Mouse (Mus musculus): ENCODE results near the gene Lmo7. TPM values are rescaled to one million over a fixed set of nuclear protein-coding genes. Genes with fewer than 3 reads are reported as not detected.

Gene Lmo7
- polyA plus RNA-seq, 1 experiment from 2014 or later, result 24.5 TPM

DNA sequence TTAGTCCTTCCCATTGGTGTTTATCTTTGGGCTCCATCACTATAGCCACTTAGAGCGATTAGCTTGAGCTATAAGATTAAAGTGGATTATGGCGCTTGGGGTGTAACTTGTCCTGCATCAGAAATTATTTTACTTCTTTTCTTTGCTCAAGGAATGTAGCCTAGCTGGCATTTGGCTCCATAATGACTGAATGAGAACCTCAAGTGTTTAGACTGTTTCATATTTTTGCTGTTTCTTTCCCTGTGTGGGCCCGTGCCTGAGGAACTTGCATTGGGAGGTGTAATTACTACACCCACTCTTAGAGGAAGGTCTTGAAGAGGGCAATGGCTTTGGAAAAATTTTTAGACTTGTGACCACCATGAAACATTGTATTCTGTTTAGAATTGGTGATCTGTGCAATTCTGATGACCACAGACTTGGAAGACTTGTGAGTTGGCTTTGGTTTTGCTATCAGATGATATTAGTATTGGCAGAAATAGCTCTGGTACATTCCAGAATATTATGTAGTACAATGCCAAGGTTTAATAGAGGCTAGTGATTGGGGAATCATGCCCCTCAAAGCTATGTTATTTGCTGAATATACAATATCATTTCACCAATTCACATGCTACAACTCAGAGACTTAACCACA, 54.7 kb downstream of the Lmo7 start:
- Histone ChIP-seq H3K27ac (ENCODE audit: low read depth, low read length) (no peak overlapping the region), H3K36me3 (ENCODE audit: control insufficient read depth, insufficient read depth) (no peaks in the 10 kb centered on the region), H3K27me3 (replicated peaks; ENCODE audit: control insufficient read depth, insufficient read depth, low read length) (no peaks in the 10 kb centered on the region), H3K4me2 (replicated peaks; ENCODE audit: low read depth) (no peak overlapping the region), H3K4me3 (ENCODE audit: low read depth, low read length) (no peak overlapping the region), H3K9ac (ENCODE audit: low read depth, low read length) (no peak overlapping the region), H3K9me3 (ENCODE audit: control insufficient read depth) (no peaks in the 10 kb centered on the region), H3K4me1 (replicated peaks; ENCODE audit: control insufficient read depth, insufficient read depth, low read length) (no peaks in the 10 kb centered on the region)
- no peak for ATAC-seq
- no peak for TF ChIP-seq CTCF (IDR thresholded peaks at IDR 0.05; ENCODE audit: low read depth)
- WGBS, result 93% methylated on average over 3 of the region's 3 CpGs

DNA sequence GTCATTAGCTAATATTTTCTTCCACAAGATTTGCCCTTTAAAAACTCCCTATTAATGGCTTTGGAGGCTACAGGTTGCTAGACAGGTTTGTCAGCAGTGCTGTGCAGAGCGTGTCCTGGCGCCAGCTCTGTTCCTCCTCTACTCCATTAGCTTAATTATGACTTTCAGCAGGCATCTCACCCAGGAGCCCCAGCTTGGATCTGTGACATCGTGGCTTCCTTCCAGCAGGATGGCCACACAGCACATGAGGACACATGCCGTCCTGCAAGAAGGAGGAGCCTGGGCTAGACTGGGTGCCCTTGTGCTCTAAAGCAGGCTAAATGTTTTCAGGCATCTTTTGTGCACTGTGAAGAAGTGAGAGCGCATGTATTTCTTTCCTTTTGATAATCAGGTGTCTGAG, 58.1 kb downstream of the Lmo7 start:
- ATAC-seq, result no peak
- 48% methylated on average over 5 of the region's 5 CpGs for WGBS
- no peaks in the 10 kb centered on the region for H3K36me3 ChIP-seq (ENCODE audit: control insufficient read depth, insufficient read depth)
- H3K27me3 ChIP-seq (replicated peaks; ENCODE audit: control insufficient read depth, insufficient read depth, low read length), result no peaks in the 10 kb centered on the region
- H3K4me2 ChIP-seq (replicated peaks; ENCODE audit: low read depth), result no peak overlapping the region
- H3K4me1 ChIP-seq (replicated peaks; ENCODE audit: control insufficient read depth, insufficient read depth, low read length), result no peaks in the 10 kb centered on the region
- no peak for TF ChIP-seq CTCF (IDR thresholded peaks at IDR 0.05; ENCODE audit: low read depth)
- H3K4me3 ChIP-seq (ENCODE audit: low read depth, low read length), result no peak overlapping the region
- no peaks in the 10 kb centered on the region for H3K9me3 ChIP-seq (ENCODE audit: control insufficient read depth)
- no peak overlapping the region for H3K27ac ChIP-seq (ENCODE audit: low read depth, low read length)
- no peak overlapping the region for H3K9ac ChIP-seq (ENCODE audit: low read depth, low read length)

DNA sequence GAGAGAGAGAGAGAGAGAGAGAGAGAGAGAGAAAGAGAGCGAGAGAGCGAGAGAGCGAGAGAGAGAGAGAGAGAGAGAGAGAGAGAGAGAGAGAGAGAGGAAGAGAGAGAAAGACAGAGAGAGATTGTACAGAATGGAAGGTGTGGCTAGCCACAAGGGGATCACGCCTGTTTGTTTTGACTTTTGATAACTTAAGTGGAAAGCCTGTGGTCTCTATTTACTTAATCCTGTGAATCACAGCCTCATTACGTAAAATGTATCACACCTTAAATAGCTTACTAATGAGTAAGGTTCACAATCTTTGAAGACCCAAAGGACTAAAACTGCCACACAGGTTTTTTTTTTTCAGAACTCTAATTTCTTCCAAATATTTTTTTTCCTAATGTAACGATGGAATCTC, 58.7 kb downstream of the Lmo7 start:
- Histone ChIP-seq H3K4me3 (ENCODE audit: low read depth, low read length) (no peak overlapping the region), H3K27ac (ENCODE audit: low read depth, low read length) (no peak overlapping the region), H3K9ac (ENCODE audit: low read depth, low read length) (no peak overlapping the region), H3K4me2 (replicated peaks; ENCODE audit: low read depth) (no peak overlapping the region), H3K4me1 (replicated peaks; ENCODE audit: control insufficient read depth, insufficient read depth, low read length) (no peaks in the 10 kb centered on the region), H3K36me3 (ENCODE audit: control insufficient read depth, insufficient read depth) (no peaks in the 10 kb centered on the region), H3K27me3 (replicated peaks; ENCODE audit: control insufficient read depth, insufficient read depth, low read length) (no peaks in the 10 kb centered on the region), H3K9me3 (ENCODE audit: control insufficient read depth) (no peaks in the 10 kb centered on the region)
- 76% methylated on average over 6 of the region's 6 CpGs for WGBS
- no peak for ATAC-seq
- TF ChIP-seq CTCF (IDR thresholded peaks at IDR 0.05; ENCODE audit: low read depth), result no peak

DNA sequence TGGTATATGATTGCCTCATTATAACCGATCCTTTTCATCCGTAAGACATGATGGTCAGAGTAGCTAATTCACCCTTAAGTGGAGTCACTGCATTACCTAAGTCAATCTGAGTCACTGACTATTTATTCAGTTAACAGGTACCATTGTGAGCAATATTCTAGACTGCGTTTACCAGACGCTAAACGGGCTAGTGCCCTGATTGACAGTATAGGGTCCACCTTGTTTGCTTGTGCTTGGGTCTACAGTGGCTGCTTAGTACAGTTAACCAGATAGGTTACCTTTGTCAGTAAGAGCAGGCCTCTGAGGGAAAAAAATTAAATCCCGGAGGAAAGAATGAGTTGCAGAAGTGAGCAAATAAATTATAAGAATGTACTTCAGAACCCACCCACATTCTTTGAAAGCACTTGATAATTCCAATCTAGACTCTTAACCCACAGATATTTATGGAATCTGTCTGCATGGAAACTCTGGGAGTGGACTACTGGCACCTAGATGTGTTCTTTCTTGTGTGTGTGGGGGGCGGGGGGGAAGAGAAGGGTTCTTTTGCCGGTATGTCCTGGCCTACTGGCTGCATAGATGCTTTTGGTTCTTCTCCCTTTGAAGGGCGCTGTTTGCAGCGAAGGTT, 64.9 kb downstream of the Lmo7 start:
- H3K9me3 ChIP-seq (ENCODE audit: control insufficient read depth), result no peaks in the 10 kb centered on the region
- no peak overlapping the region for H3K4me2 ChIP-seq (replicated peaks; ENCODE audit: low read depth)
- no peaks in the 10 kb centered on the region for H3K27me3 ChIP-seq (replicated peaks; ENCODE audit: control insufficient read depth, insufficient read depth, low read length)
- H3K36me3 ChIP-seq (ENCODE audit: control insufficient read depth, insufficient read depth), result no peaks in the 10 kb centered on the region
- no peak for ATAC-seq
- no peak overlapping the region for H3K9ac ChIP-seq (ENCODE audit: low read depth, low read length)
- 0 out of 2 replicates have a peak, but pooled peaks cover 3% of the 10 kb centered on the region for H3K4me1 ChIP-seq (replicated peaks; ENCODE audit: control insufficient read depth, insufficient read depth, low read length)
- 85% methylated on average over 10 of the region's 10 CpGs for WGBS
- H3K27ac ChIP-seq (ENCODE audit: low read depth, low read length), result no peak overlapping the region
- TF ChIP-seq CTCF (IDR thresholded peaks at IDR 0.05; ENCODE audit: low read depth), result no peak
- no peak overlapping the region for H3K4me3 ChIP-seq (ENCODE audit: low read depth, low read length)

DNA sequence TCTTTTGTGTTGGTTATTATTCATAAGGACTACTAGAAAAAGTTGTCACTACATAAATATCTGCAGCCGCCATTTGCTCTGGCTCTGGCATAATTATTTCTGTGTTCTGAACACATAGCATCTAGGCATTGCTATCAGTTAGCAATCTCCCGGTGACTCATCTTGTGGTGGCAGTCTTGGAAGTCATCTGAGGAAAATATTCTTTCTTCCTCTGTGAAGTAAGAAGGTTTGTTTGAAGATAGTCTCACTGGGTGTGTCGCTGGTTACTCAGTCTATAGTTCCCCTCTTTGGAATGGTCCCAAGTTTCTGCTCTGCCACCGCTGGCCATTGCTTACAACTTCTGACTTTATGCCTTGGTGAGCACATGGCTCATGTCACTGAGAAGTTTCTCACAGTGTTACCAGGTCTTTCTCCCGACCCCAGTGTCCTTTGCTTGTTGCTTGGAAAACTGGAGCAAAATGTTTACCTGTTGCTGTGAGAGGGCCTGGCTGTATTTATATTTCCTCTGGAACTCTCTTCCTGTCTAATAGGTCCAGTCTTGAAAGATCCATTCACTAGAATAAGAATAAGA, 68.3 kb downstream of the Lmo7 start:
- no peak for TF ChIP-seq CTCF (IDR thresholded peaks at IDR 0.05; ENCODE audit: low read depth)
- 0 out of 2 replicates have a peak, but pooled peaks cover 3% of the 10 kb centered on the region for H3K4me1 ChIP-seq (replicated peaks; ENCODE audit: control insufficient read depth, insufficient read depth, low read length)
- H3K27me3 ChIP-seq (replicated peaks; ENCODE audit: control insufficient read depth, insufficient read depth, low read length), result no peaks in the 10 kb centered on the region
- ATAC-seq, result 0 out of 2 replicates have a peak, but pooled peaks have one; percentile 41
- H3K9ac ChIP-seq (ENCODE audit: low read depth, low read length), result no peak overlapping the region
- H3K9me3 ChIP-seq (ENCODE audit: control insufficient read depth), result no peaks in the 10 kb centered on the region
- no peak overlapping the region for H3K4me2 ChIP-seq (replicated peaks; ENCODE audit: low read depth)
- no peak overlapping the region for H3K4me3 ChIP-seq (ENCODE audit: low read depth, low read length)
- H3K27ac ChIP-seq (ENCODE audit: low read depth, low read length), result no peak overlapping the region; the same call in 1 of the 2 replicates
- no peaks in the 10 kb centered on the region for H3K36me3 ChIP-seq (ENCODE audit: control insufficient read depth, insufficient read depth)
- WGBS, result 31% methylated on average over 5 of the region's 5 CpGs

DNA sequence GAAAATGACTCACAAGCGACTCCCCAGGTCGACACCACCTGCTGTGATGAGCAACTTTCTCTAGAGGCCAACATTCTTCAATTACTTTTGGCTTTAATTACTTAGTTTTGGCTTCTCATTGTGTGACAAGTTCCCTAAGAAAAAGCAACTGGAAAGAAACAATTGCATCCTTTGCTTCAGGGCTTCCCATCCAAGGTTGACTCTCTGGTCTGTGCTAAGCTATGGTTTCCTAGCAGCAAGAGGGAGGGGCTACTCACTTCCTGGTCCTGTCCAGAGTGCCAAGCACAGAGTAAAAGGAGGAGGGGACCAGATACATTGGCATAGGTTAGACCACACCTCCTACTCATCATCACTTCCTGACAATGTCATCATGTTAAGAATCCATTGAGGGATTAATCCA, 69.0 kb downstream of the Lmo7 start:
- Histone ChIP-seq H3K27me3 (replicated peaks; ENCODE audit: control insufficient read depth, insufficient read depth, low read length) (no peaks in the 10 kb centered on the region), H3K9me3 (ENCODE audit: control insufficient read depth) (no peaks in the 10 kb centered on the region), H3K27ac (ENCODE audit: low read depth, low read length) (no peak overlapping the region), H3K36me3 (ENCODE audit: control insufficient read depth, insufficient read depth) (no peaks in the 10 kb centered on the region), H3K4me1 (replicated peaks; ENCODE audit: control insufficient read depth, insufficient read depth, low read length) (0 out of 2 replicates have a peak, but pooled peaks cover 3% of the 10 kb centered on the region), H3K4me3 (ENCODE audit: low read depth, low read length) (no peak overlapping the region), H3K9ac (ENCODE audit: low read depth, low read length) (no peak overlapping the region), H3K4me2 (replicated peaks; ENCODE audit: low read depth) (no peak overlapping the region)
- no peak for ATAC-seq
- TF ChIP-seq CTCF (IDR thresholded peaks at IDR 0.05; ENCODE audit: low read depth), result no peak
- 92% methylated on average over 2 of the region's 2 CpGs for WGBS

Measured in intestine, postnatal 0 days (tissue).